Mouse (Mus musculus) spleen, adult 2 months (tissue): ENCODE measurements at regions not wholly inside any gene's neighbourhood (a gene's known extent, or its start where the extent isn't known, plus 50 kb on each side); places are given as distances from the start of the nearest gene placed in this dataset.

Source experiments
- CTCF ChIP-seq: fragments of 200-500 bp; IDR thresholded peaks from 2 replicates; pipeline ENCODE4 v1.5.1; 2011; ENCODE audit warnings: mild to moderate bottlenecking, inconsistent platforms; ENCODE audit not compliant: insufficient read depth, insufficient read length, insufficient replicate concordance; ENCODE audit errors: extremely low read depth
- POLR2A ChIP-seq: fragments of 200-500 bp; IDR thresholded peaks from 2 replicates; pipeline ENCODE4 v1.6.1; 2011; ENCODE audit warnings: low read depth, low read length, inconsistent platforms

DNA sequence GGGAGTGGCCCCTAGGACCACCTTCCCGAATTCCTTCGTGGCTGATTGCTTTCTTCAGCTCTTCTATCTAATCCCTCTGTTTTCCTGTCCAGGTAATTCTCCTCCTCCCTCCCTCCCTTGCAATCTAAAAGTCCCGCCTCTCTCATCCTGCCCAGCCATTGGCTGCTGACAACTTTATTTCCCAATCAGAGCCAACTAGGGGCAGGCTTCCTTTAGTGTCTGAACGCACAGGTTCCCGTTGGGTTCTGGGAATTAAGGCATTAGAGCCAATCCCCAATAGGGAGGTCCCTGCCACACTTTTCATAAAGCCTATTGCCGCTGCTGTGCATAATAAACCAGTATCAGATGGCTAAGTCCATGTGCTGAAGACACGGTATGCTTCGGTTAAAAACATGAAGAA, 78.5 kb upstream of the Runx3 start:
- TF ChIP-seq POLR2A, result no peak
- no peak for TF ChIP-seq CTCF
